Mouse (Mus musculus): Measurements from ENCODE around the gene Camkmt.

Camkmt gene

GRCm38 (mm10) chr17:85488601-85489487, 398.5 kb downstream of the Camkmt start:
- DNase-seq (ENCODE audit: extremely low read depth, insufficient read length, low spot score): no peak

GRCm38 (mm10) chr17:85489488-85489980, 399.2 kb downstream of the Camkmt start:
- DNase-seq (ENCODE audit: extremely low read depth, insufficient read length, low spot score): no peak

DNA sequence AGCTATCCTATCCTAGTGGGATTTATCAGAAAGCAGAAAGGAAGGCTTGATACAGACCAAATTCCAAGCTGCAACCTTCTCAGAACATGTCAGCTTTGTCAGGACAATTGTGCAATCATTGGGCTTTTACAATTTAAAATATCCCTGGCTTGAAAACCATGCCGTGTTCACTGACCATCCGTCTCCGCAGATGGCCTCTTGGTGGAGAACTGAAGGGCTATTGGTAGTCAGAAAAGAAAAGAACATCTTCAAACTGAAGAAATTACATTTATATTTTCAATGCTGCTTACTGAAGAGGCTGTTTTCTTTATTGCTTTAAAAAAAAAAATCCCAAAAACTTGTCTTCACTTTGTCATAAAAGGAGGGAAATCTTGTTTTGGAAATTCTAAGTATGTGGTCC, 401.1 kb downstream of the Camkmt start:
- no peak for DNase-seq (ENCODE audit: extremely low read depth, insufficient read length, low spot score)

- no peak for DNase-seq (ENCODE audit: extremely low read depth, insufficient read length, low spot score)
Measured at GRCm38 (mm10) chr17:85493521-85493920, 403.2 kb downstream of the Camkmt start.

- no peak for DNase-seq (ENCODE audit: extremely low read depth, insufficient read length, low spot score)
Measured at GRCm38 (mm10) chr17:85495012-85495754, 404.8 kb downstream of the Camkmt start.

GRCm38 (mm10) chr17:85495871-85496270, 405.5 kb downstream of the Camkmt start:
- DNase-seq (ENCODE audit: extremely low read depth, insufficient read length, low spot score): no peak

DNA sequence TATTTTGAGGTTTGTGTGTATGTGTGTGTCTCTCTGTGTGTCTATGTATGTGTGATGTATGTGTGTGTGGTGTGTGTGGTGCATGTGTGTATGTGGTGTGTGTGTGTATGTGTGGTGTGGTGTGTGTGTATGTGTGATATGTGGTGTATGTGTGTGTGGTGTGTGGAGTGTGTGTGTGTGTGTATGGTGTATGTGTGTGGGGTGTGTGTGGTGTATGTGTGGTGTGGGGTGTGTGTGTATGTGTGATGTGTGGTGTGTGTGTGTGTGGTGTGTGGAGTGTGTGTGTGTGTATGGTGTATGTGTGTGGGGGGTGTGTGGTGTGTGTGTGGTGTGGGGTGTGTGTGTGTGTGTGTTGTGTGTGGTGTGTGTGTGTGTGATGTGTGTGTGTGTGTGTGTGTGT, 414.5 kb downstream of the Camkmt start:
- DNase-seq (ENCODE audit: extremely low read depth, insufficient read length, low spot score): no peak

DNA sequence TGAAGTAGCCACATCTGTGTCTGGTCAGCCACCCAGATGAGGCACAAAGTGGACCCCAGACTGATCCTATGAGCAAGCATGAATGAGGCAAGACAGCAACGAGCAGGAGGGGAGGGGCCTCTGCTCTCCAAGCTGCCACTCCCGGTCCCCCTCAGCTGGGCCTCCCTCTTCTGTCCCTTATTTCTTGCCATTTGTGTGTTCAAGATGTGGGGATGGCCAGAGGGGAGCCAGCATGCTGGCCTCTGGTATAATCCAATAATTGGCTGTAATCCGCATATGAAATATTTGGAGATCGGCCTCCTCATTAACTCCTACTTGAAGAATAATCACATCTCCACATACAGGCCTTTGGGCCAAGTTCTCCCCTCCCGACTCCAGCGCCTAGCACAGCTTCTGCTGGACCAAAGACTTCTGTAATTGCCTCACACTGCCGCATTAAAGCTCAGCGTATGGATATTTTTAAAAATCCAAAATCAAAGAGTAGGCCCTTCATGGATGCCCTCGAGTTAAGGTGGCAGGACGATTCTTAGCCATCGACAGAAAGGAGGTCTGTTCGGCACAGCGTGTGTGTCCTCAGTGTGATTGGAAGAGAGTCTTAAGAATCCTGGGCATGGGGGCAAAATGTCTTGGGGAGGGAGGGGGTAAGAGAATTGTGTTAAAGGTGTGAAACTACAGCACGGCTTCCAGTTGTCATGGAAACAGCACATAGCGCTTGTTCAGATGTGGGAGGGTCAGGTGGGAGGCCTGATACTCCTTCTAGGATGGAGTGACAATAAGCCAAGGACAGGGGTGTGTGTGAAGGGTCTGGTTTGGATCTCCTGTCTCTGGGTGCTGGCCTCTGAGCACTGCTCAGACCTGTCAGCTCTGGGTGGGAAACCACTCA, 416.1 kb downstream of the Camkmt start:
- DNase-seq (ENCODE audit: extremely low read depth, insufficient read length, low spot score): no peak

DNA sequence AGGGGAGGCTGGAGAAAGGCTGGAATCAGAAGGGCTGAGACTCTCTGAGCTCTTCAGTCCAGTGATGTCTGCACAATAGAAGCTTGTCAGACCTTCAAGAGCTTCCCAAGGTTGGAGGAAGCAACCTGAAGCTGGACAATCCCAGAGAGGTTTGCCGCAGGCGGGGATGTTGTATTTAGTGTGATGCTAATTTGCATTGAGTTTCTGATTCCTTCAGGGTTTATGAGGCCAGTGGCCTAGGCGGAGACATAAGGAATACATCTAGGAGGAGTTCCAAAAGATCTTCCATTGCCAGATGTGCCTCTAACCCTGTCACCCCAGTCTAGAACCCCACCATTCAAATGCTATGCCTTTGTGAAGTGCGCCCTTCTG, 416.7 kb downstream of the Camkmt start:
- no peak for DNase-seq (ENCODE audit: extremely low read depth, insufficient read length, low spot score)
